Mouse (Mus musculus) kidney, postnatal 10 days (tissue): ENCODE measurements at regions not wholly inside any gene's neighbourhood (a gene's known extent, or its start where the extent isn't known, plus 50 kb on each side); places are given as distances from the start of the nearest gene placed in this dataset.

Source experiments
- DNase-seq: peaks from one replicate; pipeline ENCODE4 v3.0.0; 2021; ENCODE audit warnings: mixed read lengths

DNA sequence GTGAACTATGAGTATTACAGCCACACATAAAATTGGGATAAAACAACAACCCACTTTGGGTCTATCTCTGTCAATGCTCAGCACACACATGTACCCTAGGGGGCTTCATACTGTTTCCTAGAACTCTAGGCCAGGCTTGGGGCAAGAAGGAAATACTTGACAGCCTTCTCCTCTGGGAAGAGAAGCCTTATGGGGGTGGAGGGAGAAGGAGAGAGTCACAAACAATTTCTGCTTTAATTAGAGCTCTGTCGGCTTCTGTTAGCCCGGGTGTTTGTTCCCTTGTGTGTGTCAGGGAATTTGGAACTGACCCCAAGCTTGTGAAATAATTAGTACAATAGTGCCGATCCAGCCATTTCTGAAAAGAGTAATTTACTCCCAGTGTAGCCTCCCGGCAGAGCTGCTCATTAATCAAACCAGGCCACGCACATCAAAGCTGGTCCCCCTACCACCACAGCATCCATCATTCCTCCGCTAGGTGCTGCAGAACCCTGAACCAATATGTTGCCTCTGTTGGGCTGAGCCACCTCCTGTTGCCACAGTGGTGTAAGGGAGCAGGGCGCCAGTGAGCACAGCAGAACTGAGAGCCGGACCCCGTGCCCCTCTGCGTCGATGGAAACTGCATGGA, 307.3 kb downstream of the Tmem114 start:
- peak; percentile 10 for DNase-seq

DNA sequence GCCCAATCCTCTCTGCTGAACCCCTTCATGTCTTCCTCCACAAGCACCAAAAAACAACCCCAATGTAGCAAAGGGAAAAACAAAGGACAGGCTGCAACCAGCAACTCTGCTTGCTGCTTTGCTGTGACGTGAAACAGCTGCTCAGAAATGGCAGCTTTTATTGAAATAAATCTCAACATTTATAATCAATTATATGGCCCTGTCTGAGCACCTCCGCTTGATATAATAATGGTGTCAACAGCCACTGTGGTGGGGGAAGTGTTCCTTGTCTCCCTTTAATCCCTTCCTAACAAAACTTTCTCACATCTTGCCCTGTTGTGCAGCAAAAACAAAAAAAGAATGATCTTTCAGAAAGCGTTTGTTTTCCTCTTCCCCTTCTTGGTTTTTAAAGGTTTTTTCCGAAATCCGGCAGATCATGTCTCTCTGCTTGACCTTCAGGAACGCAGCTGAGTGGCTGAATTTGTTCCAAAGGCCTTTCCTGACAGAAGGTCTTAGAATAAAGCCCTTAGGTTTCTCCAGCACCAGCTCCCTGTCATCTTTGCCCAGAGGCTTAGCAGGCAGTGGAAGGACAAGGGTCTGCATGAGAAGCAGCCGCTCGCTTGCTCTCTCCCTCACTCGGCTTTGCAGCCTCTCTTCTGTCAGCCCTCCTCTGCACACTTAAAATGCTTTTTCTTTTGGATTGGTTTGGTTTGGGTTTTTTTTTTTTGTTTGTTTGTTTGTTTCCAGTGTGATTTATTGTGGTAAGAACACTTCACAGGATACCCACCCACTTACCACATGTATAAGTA, 313.4 kb downstream of the Tmem114 start:
- DNase-seq: peak; percentile 17

DNA sequence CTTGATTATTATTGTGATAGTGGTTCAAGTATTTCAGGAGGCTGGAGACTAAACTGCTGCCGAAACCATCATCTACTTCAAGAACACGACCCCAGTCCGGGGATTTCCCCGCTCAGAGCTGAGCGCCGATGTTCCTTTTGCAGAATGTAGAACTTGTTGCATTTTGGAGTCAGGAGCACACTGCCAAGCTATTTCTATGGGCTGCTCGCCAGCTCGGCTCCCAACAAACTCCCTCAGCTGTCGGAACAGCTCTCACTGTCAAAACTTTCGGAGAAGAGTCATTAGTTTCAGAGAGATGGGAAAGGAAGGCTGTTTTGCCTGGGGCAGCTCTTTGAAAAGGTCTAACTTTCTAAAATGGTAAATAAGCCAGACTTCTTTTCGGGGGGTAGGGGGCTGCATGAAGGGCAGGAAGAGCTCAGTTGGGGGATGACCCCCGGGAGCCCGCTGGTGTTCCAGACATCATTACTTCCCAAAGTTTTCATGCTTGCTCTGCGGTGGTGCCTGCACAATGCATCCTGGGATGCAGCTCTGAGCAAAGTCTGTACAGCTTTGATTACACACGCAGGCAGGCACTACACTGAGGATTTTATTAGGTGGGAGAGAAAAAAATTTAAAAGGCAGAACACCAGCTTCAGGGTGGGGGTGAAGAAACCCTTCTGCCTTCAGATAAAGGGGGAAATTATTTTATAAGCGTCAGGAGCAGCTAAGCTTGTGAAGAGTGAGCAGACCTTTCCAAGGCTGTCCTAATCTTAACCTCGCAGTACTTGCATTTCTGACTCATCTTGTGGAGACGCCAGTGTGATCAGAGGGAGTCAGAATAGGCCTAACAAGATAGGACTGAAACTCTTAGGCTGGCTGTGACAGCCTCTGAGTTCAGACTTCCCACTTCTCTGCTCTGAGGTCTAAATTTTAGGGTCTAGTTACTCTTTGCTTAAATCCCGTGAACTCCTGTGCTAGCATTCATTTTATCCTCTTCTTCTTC, 316.5 kb downstream of the Tmem114 start:
- peak; percentile 72 for DNase-seq

DNA sequence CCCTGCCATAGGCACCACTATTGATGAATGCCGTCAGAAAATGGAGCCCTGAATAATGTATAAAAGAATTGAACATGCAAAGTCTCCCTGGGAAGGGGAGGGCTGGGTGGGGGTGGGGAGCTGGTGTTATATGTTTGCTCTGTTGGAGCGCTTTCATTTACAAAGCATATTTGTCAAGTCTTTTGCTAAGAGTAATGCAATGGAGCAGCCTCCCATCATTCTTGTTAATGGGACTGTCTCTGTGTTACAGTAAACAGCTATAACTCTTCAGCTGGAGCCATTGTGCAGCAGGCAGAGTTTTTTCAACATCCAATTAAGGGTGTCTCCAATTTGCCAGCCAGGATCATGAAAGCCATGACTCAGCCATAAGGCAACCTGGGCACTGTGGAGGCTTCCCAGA, 345.9 kb downstream of the Tmem114 start:
- no peak for DNase-seq

GRCm38 (mm10) chr16:8078461-8078860, 346.5 kb downstream of the Tmem114 start:
- DNase-seq: peak; percentile 36

DNA sequence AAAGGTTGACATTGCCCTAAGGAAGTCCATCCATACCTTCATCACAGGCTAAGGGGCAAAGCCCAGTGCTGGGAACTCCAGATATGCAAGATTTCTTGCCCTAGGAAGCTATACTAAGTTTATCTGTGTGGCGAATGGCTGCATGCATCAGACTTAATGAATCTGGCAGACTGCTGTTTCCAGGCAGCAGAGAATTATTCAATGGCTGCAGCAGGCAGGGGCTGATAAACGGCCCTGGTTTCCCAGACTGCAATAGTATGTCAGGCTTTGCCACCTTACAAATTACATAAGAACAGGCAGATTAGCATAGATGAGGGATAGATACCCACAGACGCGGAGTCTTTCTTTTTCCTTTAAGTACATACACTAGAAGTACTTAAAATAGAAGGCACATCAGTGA, 350.2 kb downstream of the Tmem114 start:
- no peak for DNase-seq

DNA sequence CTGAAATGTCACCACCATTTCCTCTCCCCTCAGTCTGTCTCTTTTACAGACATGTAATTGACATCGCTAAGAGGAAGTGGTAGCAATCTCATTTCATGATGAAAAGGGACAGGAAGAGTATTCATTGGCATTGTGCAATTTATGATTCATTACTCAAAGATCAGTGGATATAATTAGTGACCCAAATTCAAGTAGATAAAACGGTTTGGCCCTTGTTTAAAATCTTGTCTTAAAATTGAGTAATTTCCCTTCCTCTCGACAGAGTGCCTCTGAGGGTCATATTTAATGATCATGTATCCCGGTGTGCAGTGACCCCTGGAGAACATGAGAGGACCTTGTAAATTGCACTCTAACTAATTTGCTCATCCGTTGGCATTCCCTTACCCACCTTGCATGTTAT, 371.0 kb downstream of the Tmem114 start:
- DNase-seq: no peak

DNA sequence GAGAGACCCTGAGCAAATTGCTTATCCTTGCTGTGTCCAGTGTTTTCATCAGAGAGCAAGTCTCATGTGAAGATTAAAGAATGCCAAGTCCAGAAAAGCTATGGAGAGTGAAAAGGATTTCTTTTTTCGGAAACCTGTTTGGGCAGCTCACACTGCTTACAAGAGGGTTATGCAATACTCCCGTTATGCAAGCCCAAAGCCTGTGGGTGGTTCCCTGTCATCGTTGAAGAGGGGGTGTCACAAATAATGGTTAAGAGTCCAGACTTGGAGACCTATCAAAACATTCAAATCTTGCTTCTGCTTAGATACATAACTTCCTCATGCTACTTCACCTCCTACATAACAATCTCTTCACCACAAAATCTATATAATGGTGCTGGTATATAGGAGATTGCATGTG, 416.0 kb downstream of the Tmem114 start:
- no peak for DNase-seq

DNA sequence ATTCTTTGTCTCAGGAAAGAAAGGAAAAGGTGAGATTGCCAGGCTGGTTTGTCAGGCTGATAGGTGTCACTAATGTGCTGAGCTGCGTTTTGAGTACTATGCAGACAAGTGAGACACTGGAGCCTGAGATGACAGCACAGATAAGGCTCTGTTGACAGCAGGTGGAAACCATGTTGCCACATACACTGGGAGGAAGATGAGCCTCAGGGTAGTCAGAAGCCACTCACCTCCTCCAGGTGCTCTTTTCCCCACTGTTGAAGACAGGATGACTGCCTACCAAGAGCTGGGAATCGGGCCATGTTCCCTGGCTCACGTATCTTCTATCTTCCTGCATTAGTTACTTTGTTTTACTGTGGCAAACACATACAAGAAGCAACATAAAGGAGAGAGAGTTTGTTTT, 418.3 kb downstream of the Tmem114 start:
- no peak for DNase-seq

DNA sequence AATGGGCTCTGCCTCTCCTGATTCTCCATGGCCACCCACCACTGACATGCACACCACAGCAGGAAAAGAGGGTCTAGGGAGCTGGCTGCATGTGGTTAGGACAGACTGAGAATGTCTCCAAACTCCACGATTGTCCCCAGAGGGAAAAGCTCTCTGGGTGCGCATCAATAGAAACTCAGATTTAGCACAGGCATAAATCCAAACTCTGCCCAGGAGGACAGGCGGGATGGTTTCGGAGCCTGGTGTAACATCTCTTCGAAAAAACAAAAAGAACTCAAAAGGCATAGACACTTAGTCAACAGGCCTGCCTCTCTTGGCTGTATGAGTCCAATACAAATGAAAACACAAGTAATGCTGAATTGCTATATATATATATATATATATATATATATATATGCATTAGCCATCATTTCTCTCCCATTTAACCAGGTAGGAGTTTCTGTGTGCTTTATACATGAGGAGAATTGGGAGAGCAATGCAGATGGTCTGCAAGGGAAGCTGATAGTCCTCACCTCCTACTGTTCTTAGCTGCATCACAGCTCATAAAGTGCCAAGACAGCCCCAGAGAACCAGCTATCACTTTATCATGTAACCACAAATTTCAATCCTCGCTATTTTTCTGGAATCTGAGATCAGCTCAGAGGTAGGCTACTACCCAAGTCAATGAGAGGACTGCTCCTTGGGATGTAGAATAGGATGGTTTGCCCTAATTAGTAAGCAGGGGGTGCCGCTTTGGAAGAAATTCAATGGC, 422.4 kb downstream of the Tmem114 start:
- DNase-seq: no peak

DNA sequence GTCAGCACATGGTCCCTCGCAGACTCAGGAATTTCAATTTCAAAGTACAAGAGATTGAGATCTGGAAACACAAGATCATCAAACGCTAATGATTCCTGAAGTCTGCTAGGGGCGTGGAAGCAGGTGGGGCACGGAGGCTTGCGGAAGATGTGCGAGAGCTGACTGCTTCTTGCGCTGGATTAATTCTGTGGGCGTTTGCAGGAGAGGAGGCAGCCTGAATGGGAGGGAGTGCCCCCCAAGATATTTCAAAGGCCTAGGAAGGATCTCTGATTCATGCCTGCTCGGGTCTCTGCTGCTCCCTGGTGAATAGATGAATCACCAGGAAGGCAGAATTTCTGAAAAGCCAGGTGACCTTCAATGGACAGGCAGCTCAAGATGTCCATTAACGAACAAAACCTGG, 442.1 kb downstream of the Tmem114 start:
- DNase-seq: no peak

GRCm38 (mm10) chr16:7978466-7978865, 446.5 kb downstream of the Tmem114 start:
- DNase-seq: no peak

DNA sequence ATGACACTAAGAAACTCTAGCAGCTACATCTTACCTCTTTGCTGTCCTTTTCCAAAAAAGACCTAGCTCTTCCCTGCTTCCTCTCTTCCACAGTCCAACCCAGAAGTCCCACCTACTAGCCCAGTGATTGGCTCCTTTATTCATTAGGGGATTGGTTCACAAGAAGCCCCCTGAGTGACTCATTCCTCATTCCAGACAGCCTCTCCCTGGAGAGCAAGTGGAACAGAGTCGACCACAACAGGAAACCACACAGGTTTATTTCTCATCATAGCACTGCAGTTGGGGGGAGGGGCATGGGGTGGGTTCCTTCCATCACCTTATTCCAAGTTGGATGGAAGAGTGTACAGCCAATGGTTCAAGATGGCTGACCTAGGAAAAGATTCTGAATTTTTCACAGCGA, 473.3 kb downstream of the Tmem114 start:
- DNase-seq: no peak

GRCm38 (mm10) chr16:7942333-7942732, 482.6 kb downstream of the Tmem114 start:
- no peak for DNase-seq

DNA sequence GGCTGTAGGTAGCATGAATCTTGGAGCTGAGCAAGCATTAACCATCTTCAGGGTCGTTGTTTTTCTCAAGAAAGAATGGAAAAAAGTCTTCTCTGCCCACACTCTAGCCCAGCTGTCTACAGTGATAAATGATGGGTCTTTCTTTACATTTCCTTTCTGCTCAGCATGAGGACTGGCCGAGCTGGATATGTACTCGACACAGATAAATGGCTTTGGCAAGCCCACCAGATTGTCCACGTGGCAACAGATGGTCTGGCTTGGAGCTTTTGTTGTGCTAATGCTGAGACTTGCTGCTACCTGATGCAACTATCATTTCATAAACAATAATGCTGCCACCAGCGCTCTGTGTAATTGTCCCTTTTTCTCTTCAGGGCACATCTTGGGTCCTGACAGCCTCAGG, 487.8 kb downstream of the Tmem114 start:
- DNase-seq: no peak

DNA sequence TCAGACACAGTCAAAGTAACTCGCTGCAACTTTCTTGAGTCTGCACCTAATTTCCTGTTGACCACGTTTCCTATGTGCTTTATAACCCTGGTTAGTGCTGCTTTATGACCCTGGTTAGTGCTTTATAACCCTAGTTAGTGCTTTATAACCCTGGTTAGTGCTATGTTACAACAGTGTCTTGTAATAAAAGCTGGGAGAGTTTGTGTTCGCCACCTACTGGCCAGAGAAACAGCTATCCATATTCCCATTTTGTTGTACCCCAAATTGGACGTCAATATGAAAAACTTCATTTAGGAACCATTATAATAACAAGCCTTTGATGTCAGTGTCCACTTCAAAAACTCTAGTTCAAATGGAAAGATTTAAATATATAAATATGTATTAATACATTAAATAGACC, 492.6 kb downstream of the Tmem114 start:
- DNase-seq: peak; percentile 26

GRCm38 (mm10) chr16:7931676-7932075, 493.3 kb downstream of the Tmem114 start:
- no peak for DNase-seq

GRCm38 (mm10) chr16:7929112-7929511, 495.8 kb downstream of the Tmem114 start:
- DNase-seq: no peak

DNA sequence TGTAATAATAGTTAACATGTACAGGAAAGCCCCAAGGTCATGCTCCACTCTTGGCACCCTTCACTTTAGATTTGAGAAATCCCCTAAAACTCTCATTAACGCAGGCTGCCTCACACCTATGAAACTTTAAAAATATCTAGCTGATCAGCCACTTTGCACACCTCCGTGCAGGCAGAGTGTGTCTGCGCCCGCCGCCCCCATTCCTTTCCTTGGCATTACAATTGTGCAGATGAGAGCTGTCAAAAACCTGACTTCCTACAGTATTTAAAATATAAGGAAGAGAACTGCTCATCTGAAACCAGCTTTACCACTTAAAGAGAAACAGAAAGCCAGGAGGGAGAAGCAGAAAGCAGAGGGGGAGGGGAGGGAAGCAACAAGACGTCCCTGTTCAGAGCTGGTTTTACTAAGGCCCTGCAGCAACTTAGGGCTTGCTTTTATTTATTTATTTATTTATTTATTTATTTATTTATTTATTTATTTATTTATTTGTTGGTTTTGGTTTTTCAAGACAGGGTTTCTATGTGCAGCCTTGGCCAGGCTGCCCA, 496.5 kb downstream of the Tmem114 start:
- peak; percentile 8 for DNase-seq

DNA sequence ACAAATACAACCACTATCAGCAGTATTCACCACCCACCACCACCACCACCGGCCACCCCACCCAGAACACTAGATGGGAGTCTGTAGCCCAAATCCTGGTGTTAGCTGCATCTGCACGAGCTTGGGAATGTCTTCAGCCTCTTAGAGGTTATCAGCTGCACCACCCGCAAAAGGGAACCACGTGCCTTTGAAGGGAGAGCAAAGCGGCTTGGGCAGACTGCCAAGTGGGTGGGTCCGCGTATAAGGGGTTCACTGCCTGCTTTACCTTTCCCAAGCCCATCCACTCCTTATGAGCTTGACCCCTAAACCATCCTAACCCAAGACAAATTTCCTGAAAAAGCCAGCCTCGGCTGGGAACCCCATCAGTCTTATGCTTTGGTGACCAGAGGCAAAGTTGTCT, 497.2 kb downstream of the Tmem114 start:
- DNase-seq: peak; percentile 43

GRCm38 (mm10) chr16:7895786-7896185, 529.1 kb downstream of the Tmem114 start:
- DNase-seq: no peak

DNA sequence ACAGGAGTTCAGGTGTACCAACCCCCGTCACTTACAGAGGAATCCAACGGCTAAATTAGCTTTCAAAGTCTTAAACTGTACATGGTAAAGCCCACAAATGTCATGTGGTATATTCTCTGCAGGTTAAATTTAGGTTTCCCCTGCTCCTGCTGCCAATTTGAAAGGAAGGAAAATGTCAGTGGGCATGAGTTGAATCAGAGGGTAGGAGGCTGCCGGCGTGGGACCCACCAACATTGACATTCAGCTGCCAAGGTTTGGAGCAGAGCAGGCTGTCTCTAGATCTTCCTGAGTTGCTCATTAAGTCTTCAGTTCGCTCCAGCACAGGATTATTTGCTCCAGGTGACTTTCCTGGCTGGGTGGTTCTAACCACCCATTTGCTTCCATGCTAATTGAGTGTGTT, 532.1 kb downstream of the Tmem114 start:
- DNase-seq: no peak
